Mouse (Mus musculus) hindlimb bud, embryonic 11.5 days (tissue): Measurements from ENCODE around the gene Magi2.

Experiments used
- DNase-seq: peaks from one replicate; pipeline ENCODE4 v3.0.0-alpha.2; 2012; ENCODE audit warnings: low read depth, low spot score; ENCODE audit errors: extremely low spot score

Magi2 gene

GRCm38 (mm10) chr5:20741936-20742335 is 1515.1 kb downstream of the Magi2 start:
- no peak for DNase-seq

- no peak for DNase-seq
Measured at GRCm38 (mm10) chr5:20748142-20748541, 1521.3 kb downstream of the Magi2 start.

GRCm38 (mm10) chr5:20748856-20749255 is 1522.0 kb downstream of the Magi2 start:
- no peak for DNase-seq

GRCm38 (mm10) chr5:20749535-20749934 is 1522.7 kb downstream of the Magi2 start:
- DNase-seq, result no peak

DNA sequence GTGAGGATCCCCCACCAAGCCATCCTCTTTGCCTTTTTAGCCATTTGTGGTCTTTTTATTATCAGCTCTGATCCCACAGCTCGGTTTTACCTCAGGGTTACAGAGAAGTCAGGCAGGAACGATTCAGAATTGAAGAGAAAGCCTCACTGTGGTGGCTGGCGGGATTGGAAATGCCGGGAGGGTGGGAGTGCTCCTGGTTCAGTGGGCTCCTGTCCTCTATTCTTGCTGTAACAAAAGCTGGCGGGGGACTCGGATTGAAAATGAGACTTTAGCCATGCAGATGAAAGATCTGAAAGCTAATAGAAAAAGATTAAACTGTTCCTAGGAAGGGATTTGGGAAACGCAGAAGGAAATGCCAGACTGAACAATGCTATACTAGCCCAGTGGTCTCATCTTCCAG is 1524.2 kb downstream of the Magi2 start:
- DNase-seq, result no peak

- DNase-seq, result no peak
Measured at GRCm38 (mm10) chr5:20751696-20752095, 1524.9 kb downstream of the Magi2 start.

GRCm38 (mm10) chr5:20753096-20753495 is 1526.3 kb downstream of the Magi2 start:
- no peak for DNase-seq

- no peak for DNase-seq
Measured at GRCm38 (mm10) chr5:20753963-20754362, 1527.1 kb downstream of the Magi2 start.
